Mouse (Mus musculus) pancreas, adult 10 weeks (tissue): ENCODE measurements around the gene Gm47996. TPM values are rescaled to one million over a fixed set of nuclear protein-coding genes. Genes with fewer than 3 reads are reported as not detected.

ENCODE experiments used
- polyA plus RNA-seq: library from polyadenylated mRNA; stranded (reverse); fragments of 350-450 nt; fragmentation: Illumina TruSeq; extraction: RNeasy Lipid Tissue Mini Kit (QIAGEN cat#74804); gene quantifications from one replicate; pipeline ENCODE4 v1.2.3, GENCODE M21; 2015; ENCODE audit warnings: low read depth, low replicate concordance; ENCODE audit not compliant: insufficient read depth

Gm47996 gene
- polyA plus RNA-seq = not detected

DNA sequence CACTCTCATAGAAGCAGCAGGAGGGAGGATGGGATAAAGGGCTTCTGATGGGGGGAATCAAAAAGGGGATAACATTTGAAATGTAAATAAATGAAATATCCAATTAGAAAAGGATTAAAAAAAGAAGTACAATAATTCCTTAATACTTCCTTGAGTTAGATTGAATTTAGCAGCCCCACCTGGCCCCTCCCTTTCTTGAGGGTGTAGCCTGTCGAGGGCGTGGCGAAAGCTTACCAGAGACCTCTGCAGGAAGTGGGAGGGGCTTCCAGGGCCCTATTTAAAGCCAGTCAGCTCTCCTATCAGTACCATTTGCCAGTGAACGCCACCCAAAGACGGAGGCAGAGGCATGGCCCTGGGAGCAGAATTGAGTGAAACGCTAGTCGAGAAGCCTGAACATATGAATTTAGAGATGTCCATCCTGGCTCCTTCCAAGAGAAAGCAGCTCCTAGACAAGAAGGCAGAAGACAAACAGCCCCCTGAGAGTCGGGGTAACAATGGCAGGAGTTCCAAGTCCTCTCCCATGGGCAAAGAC, at the start of gene Gm47996:
TSS of gene Gm47996 (plus strand) at position 308 of the 532 bp plus-strand sequence.

DNA sequence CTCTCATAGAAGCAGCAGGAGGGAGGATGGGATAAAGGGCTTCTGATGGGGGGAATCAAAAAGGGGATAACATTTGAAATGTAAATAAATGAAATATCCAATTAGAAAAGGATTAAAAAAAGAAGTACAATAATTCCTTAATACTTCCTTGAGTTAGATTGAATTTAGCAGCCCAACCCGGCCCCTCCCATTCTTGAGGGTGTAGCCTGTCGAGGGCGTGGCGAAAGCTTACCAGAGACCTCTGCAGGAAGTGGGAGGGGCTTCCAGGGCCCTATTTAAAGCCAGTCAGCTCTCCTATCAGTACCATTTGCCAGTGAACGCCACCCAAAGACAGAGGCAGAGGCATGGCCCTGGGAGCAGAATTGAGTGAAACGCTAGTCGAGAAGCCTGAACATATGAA, 27.7 kb upstream of the Gm47996 start, which contains the start of gene Gm47985:
TSS of gene Gm47985 (plus strand) at position 272 of the 400 bp plus-strand sequence.

DNA sequence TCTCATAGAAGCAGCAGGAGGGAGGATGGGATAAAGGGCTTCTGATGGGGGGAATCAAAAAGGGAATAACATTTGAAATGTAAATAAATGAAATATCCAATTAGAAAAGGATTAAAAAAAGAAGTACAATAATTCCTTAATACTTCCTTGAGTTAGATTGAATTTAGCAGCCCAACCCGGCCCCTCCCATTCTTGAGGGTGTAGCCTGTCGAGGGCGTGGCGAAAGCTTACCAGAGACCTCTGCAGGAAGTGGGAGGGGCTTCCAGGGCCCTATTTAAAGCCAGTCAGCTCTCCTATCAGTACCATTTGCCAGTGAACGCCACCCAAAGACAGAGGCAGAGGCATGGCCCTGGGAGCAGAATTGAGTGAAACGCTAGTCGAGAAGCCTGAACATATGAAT, 17.9 kb upstream of the Gm47996 start, which contains the start of gene Gm8947:
TSS of gene Gm8947 (plus strand) at position 302 of the 400 bp plus-strand sequence.

GRCm38 (mm10) chr1:151198120-151198519, 11.8 kb upstream of the Gm47996 start, which contains the start of gene Gm47995:
Gm47995 (plus strand) TSS chr1:151198448.

DNA sequence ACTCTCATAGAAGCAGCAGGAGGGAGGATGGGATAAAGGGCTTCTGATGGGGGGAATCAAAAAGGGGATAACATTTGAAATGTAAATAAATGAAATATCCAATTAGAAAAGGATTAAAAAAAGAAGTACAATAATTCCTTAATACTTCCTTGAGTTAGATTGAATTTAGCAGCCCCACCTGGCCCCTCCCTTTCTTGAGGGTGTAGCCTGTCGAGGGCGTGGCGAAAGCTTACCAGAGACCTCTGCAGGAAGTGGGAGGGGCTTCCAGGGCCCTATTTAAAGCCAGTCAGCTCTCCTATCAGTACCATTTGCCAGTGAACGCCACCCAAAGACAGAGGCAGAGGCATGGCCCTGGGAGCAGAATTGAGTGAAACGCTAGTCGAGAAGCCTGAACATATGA, 6.1 kb upstream of the Gm47996 start, which contains the start of gene 3110040M04Rik:
TSS of gene 3110040M04Rik (plus strand) at position 304 of the 400 bp plus-strand sequence.

Other genes starting within 250 kb of the Gm47996 start
- 1.3 TPM for gene Hmcn1, start 216.7 kb upstream of the Gm47996 start, polyA plus RNA-seq
- not detected for gene Gm47985, start 27.6 kb upstream of the Gm47996 start, polyA plus RNA-seq
- not detected for gene Gm8947, start 17.8 kb upstream of the Gm47996 start, polyA plus RNA-seq
- not detected for gene Gm47995, start 11.7 kb upstream of the Gm47996 start, polyA plus RNA-seq
- not detected for gene 3110040M04Rik, start 6.0 kb upstream of the Gm47996 start, polyA plus RNA-seq
- 85.0 TPM for gene Ivns1abp, start 134.3 kb downstream of the Gm47996 start, polyA plus RNA-seq
- 9.3 TPM for gene Swt1, start 218.3 kb downstream of the Gm47996 start, polyA plus RNA-seq
- gene Trmt1l, start 218.4 kb downstream of the Gm47996 start, polyA plus RNA-seq = 9.4 TPM